Mouse (Mus musculus): ENCODE data around the gene 6030468B19Rik. TPM values are rescaled to one million over a fixed set of nuclear protein-coding genes. Genes with fewer than 3 reads are reported as not detected.

Gene 6030468B19Rik
- polyA plus RNA-seq, 1 experiment from 2014 or later, result not detected

GRCm38 (mm10) chr11:117834086-117834485, 36.6 kb downstream of the 6030468B19Rik start:
- Histone ChIP-seq H3K4me3 (replicated peaks) (no peak overlapping the region), H3K9me3 (replicated peaks) (no peaks in the 10 kb centered on the region), H3K27me3 (replicated peaks) (no peaks in the 10 kb centered on the region), H3K4me1 (peaks cover 20% of the 10 kb centered on the region), H3K36me3 (no peaks in the 10 kb centered on the region), H3K27ac (replicated peaks) (no peak overlapping the region), H3K4me2 (no peak overlapping the region), H3K9ac (replicated peaks) (no peak overlapping the region)
- ATAC-seq (ENCODE audit: low FRiP score), result no peak
- 95% methylated on average over 8 of the region's 8 CpGs for WGBS

GRCm38 (mm10) chr11:117836306-117836705, 38.8 kb downstream of the 6030468B19Rik start:
- no peak for ATAC-seq (ENCODE audit: low FRiP score)

GRCm38 (mm10) chr11:117838572-117838971, 41.1 kb downstream of the 6030468B19Rik start:
- Histone ChIP-seq H3K4me2 (no peak overlapping the region), H3K9me3 (replicated peaks) (no peaks in the 10 kb centered on the region), H3K9ac (replicated peaks) (no peak overlapping the region), H3K27ac (replicated peaks) (no peak overlapping the region), H3K27me3 (replicated peaks) (no peaks in the 10 kb centered on the region), H3K4me3 (replicated peaks) (no peak overlapping the region), H3K4me1 (peaks cover 4% of the 10 kb centered on the region; the same call in 1 of the 2 replicates), H3K36me3 (no peaks in the 10 kb centered on the region)
- no peak for ATAC-seq (ENCODE audit: low FRiP score)
- 78% methylated on average over 2 of the region's 2 CpGs for WGBS

More at GRCm38 (mm10) chr11:117836306-117836705, 38.8 kb downstream of the 6030468B19Rik start:
- no peaks in the 10 kb centered on the region for H3K9me3 ChIP-seq (replicated peaks)
- no peak overlapping the region for H3K27ac ChIP-seq (replicated peaks)
- H3K27me3 ChIP-seq (replicated peaks), result no peaks in the 10 kb centered on the region
- peaks cover 14% of the 10 kb centered on the region for H3K4me1 ChIP-seq
- 0 out of 2 replicates have a peak overlapping the region, but pooled peaks have one; percentile 9 for H3K4me3 ChIP-seq (replicated peaks)
- no peaks in the 10 kb centered on the region for H3K36me3 ChIP-seq
- 24% methylated on average over 13 of the region's 13 CpGs for WGBS
- 0 out of 2 replicates have a peak overlapping the region, but pooled peaks have one; percentile 3 for H3K9ac ChIP-seq (replicated peaks)
- H3K4me2 ChIP-seq, result peak overlapping the region; percentile 49

GRCm38 (mm10) chr11:117839021-117839420, 41.6 kb downstream of the 6030468B19Rik start:
- ATAC-seq (ENCODE audit: low FRiP score), result no peak

GRCm38 (mm10) chr11:117840910-117841309, 43.5 kb downstream of the 6030468B19Rik start:
- Histone ChIP-seq H3K27ac (replicated peaks) (no peak overlapping the region), H3K27me3 (replicated peaks) (no peaks in the 10 kb centered on the region), H3K4me1 (peaks cover 4% of the 10 kb centered on the region; the same call in 1 of the 2 replicates), H3K36me3 (no peaks in the 10 kb centered on the region), H3K9me3 (replicated peaks) (no peaks in the 10 kb centered on the region), H3K4me2 (no peak overlapping the region), H3K9ac (replicated peaks) (no peak overlapping the region), H3K4me3 (replicated peaks) (no peak overlapping the region)
- ATAC-seq (ENCODE audit: low FRiP score), result no peak
- WGBS, result 54% methylated on average over 1 of the region's 1 CpGs

More at GRCm38 (mm10) chr11:117839021-117839420, 41.6 kb downstream of the 6030468B19Rik start:
- no peaks in the 10 kb centered on the region for H3K27me3 ChIP-seq (replicated peaks)
- H3K9ac ChIP-seq (replicated peaks), result no peak overlapping the region
- no peaks in the 10 kb centered on the region for H3K36me3 ChIP-seq
- H3K4me3 ChIP-seq (replicated peaks), result no peak overlapping the region
- H3K4me1 ChIP-seq, result peaks cover 4% of the 10 kb centered on the region; the same call in 1 of the 2 replicates
- H3K4me2 ChIP-seq, result no peak overlapping the region
- WGBS, result 83% methylated on average over 1 of the region's 1 CpGs
- no peak overlapping the region for H3K27ac ChIP-seq (replicated peaks)
- no peaks in the 10 kb centered on the region for H3K9me3 ChIP-seq (replicated peaks)

GRCm38 (mm10) chr11:117843434-117843833, 46.0 kb downstream of the 6030468B19Rik start:
- 84% methylated on average over 2 of the region's 2 CpGs for WGBS
- H3K4me1 ChIP-seq, result peaks cover 9% of the 10 kb centered on the region
- H3K4me3 ChIP-seq (replicated peaks), result no peak overlapping the region
- ATAC-seq (ENCODE audit: low FRiP score), result no peak
- no peaks in the 10 kb centered on the region for H3K9me3 ChIP-seq (replicated peaks)
- H3K9ac ChIP-seq (replicated peaks), result no peak overlapping the region
- H3K36me3 ChIP-seq, result no peaks in the 10 kb centered on the region
- H3K27me3 ChIP-seq (replicated peaks), result no peaks in the 10 kb centered on the region
- H3K27ac ChIP-seq (replicated peaks), result no peak overlapping the region
- no peak overlapping the region for H3K4me2 ChIP-seq

- H3K27me3 ChIP-seq (replicated peaks), result no peaks in the 10 kb centered on the region
- ATAC-seq (ENCODE audit: low FRiP score), result no peak
- peaks cover 20% of the 10 kb centered on the region for H3K4me1 ChIP-seq
- H3K36me3 ChIP-seq, result no peaks in the 10 kb centered on the region
- H3K27ac ChIP-seq (replicated peaks), result no peak overlapping the region
- H3K4me2 ChIP-seq, result no peak overlapping the region
- no peak overlapping the region for H3K4me3 ChIP-seq (replicated peaks)
- H3K9ac ChIP-seq (replicated peaks), result no peak overlapping the region
- WGBS, result 82% methylated on average over 2 of the region's 2 CpGs
- no peaks in the 10 kb centered on the region for H3K9me3 ChIP-seq (replicated peaks)
Measured at GRCm38 (mm10) chr11:117844997-117845396, 47.5 kb downstream of the 6030468B19Rik start.

GRCm38 (mm10) chr11:117845651-117846050, 48.2 kb downstream of the 6030468B19Rik start:
- no peaks in the 10 kb centered on the region for H3K9me3 ChIP-seq (replicated peaks)
- ATAC-seq (ENCODE audit: low FRiP score), result no peak
- 82% methylated on average over 2 of the region's 2 CpGs for WGBS

GRCm38 (mm10) chr11:117846640-117847039, 49.2 kb downstream of the 6030468B19Rik start:
- no peaks in the 10 kb centered on the region for H3K27me3 ChIP-seq (replicated peaks)
- no peaks in the 10 kb centered on the region for H3K36me3 ChIP-seq
- H3K9ac ChIP-seq (replicated peaks), result no peak overlapping the region
- H3K4me3 ChIP-seq (replicated peaks), result no peak overlapping the region
- H3K27ac ChIP-seq (replicated peaks), result no peak overlapping the region
- ATAC-seq (ENCODE audit: low FRiP score), result no peak
- peaks cover 25% of the 10 kb centered on the region for H3K4me1 ChIP-seq
- WGBS, result 51% methylated on average over 5 of the region's 5 CpGs
- H3K9me3 ChIP-seq (replicated peaks), result no peaks in the 10 kb centered on the region
- H3K4me2 ChIP-seq, result no peak overlapping the region

More at GRCm38 (mm10) chr11:117845651-117846050, 48.2 kb downstream of the 6030468B19Rik start:
- Histone ChIP-seq H3K4me1 (peaks cover 25% of the 10 kb centered on the region), H3K4me3 (replicated peaks) (no peak overlapping the region), H3K36me3 (no peaks in the 10 kb centered on the region), H3K27ac (replicated peaks) (no peak overlapping the region), H3K9ac (replicated peaks) (no peak overlapping the region), H3K27me3 (replicated peaks) (no peaks in the 10 kb centered on the region), H3K4me2 (no peak overlapping the region)

GRCm38 (mm10) chr11:117847593-117848215, 50.2 kb downstream of the 6030468B19Rik start:
- Histone ChIP-seq H3K4me1 (peaks cover 25% of the 10 kb centered on the region), H3K4me2 (peak overlapping the region; percentile 92), H3K27ac (replicated peaks) (peak overlapping the region; percentile 99), H3K27me3 (replicated peaks) (no peaks in the 10 kb centered on the region), H3K9me3 (replicated peaks) (no peaks in the 10 kb centered on the region), H3K4me3 (replicated peaks) (peak overlapping the region; percentile 67; the same call in 1 of the 2 replicates), H3K9ac (replicated peaks) (peak overlapping the region; percentile 83; the same call in 1 of the 2 replicates), H3K36me3 (no peaks in the 10 kb centered on the region)
- WGBS, result 76% methylated on average over 7 of the region's 7 CpGs
- ATAC-seq (ENCODE audit: low FRiP score), result no peak

- Histone ChIP-seq H3K9me3 (replicated peaks) (no peaks in the 10 kb centered on the region), H3K27ac (replicated peaks) (peak overlapping the region; percentile 99), H3K4me2 (peak overlapping the region; percentile 92), H3K9ac (replicated peaks) (peak overlapping the region; percentile 83), H3K36me3 (no peaks in the 10 kb centered on the region), H3K27me3 (replicated peaks) (no peaks in the 10 kb centered on the region), H3K4me1 (peaks cover 25% of the 10 kb centered on the region), H3K4me3 (replicated peaks) (peak overlapping the region; percentile 67)
- WGBS, result 9% methylated on average over 19 of the region's 19 CpGs
- peak; percentile 90 for ATAC-seq (ENCODE audit: low FRiP score)
Measured at GRCm38 (mm10) chr11:117848271-117848984, 51.0 kb downstream of the 6030468B19Rik start.

All from neural tube, embryonic 15.5 days (tissue).